ENCODE assay signal across 35 mouse cellular contexts in genomic region chr6:32423124-32423523, GRCm38 (mm10).
"Had no signal": no experiment of that assay in that cellular context is flagged by ENCODE, and none has a peak within 500 bp of the region (broad histone marks: within the 10 kb centered on the region; RNA-seq: fewer than 3 reads in every experiment).

No protein-coding gene starts in this region.

- H3K4me1 ChIP-seq: hindbrain, embryonic 15.5 days; intestine, embryonic 15.5 days; kidney, embryonic 15.5 days had no signal

- H3K27ac ChIP-seq: heart, embryonic 10.5 days; heart, embryonic 13.5 days; heart, embryonic 15.5 days; hindbrain, embryonic 10.5 days; hindbrain, embryonic 12.5 days; hindbrain, embryonic 13.5 days; hindbrain, embryonic 14.5 days; hindbrain, embryonic 15.5 days; hindbrain, postnatal 0 days; intestine, embryonic 15.5 days; kidney, embryonic 15.5 days; kidney, postnatal 0 days; layer of hippocampus, adult 2 months; left cerebral cortex, adult 2 months had no signal

- ATAC-seq: hindbrain, embryonic 16.5 days; hindbrain, postnatal 0 days; inflammation-experienced regulatory T-cells, adult 6 months; intestine, embryonic 15.5 days; intestine, embryonic 16.5 days; intestine, postnatal 0 days had no signal

- H3K4me3 ChIP-seq: heart, embryonic 10.5 days; heart, embryonic 12.5 days; heart, embryonic 13.5 days; heart, embryonic 15.5 days; hindbrain, embryonic 10.5 days; hindbrain, embryonic 12.5 days; hindbrain, embryonic 13.5 days; hindbrain, embryonic 15.5 days; intestine, embryonic 15.5 days; kidney, embryonic 15.5 days; layer of hippocampus, adult 2 months; left cerebral cortex, adult 2 months had no signal

- H3K27me3 ChIP-seq: heart, embryonic 12.5 days; heart, embryonic 13.5 days; heart, embryonic 15.5 days; hindbrain, embryonic 12.5 days; hindbrain, embryonic 13.5 days; hindbrain, embryonic 15.5 days; intestine, embryonic 15.5 days; kidney, embryonic 15.5 days had no signal

- H3K36me3 ChIP-seq: heart, embryonic 10.5 days; heart, embryonic 12.5 days; heart, embryonic 13.5 days; heart, embryonic 15.5 days; hindbrain, embryonic 10.5 days; hindbrain, embryonic 12.5 days; hindbrain, embryonic 13.5 days; hindbrain, embryonic 15.5 days; intestine, embryonic 15.5 days; kidney, embryonic 15.5 days had no signal

- DNase-seq: heart, postnatal 10 days; heart, postnatal 14 days; heart, postnatal 36 days; heart, postnatal 4 days; kidney, adult 11 months; kidney, adult 18-20 months; kidney, adult 2 months; kidney, adult 8-10 months; kidney, adult 9 months; kidney, postnatal 10 days; kidney, postnatal 14 days; kidney, postnatal 25 days; kidney, postnatal 36 days; kidney, postnatal 4 days; layer of hippocampus, postnatal 36 days had no signal

- H3K4me2 ChIP-seq: heart, embryonic 11.5 days; heart, embryonic 12.5 days; heart, embryonic 13.5 days; heart, embryonic 15.5 days; hindbrain, embryonic 12.5 days; hindbrain, embryonic 13.5 days; hindbrain, embryonic 14.5 days; hindbrain, embryonic 15.5 days; intestine, embryonic 15.5 days; kidney, embryonic 15.5 days had no signal

- H3K9ac ChIP-seq: heart, embryonic 12.5 days; heart, embryonic 13.5 days; heart, embryonic 15.5 days; hindbrain, embryonic 12.5 days; hindbrain, embryonic 13.5 days; hindbrain, embryonic 14.5 days; hindbrain, embryonic 15.5 days; intestine, embryonic 15.5 days; kidney, embryonic 15.5 days had no signal

- H3K9me3 ChIP-seq: heart, embryonic 10.5 days; heart, embryonic 12.5 days; heart, embryonic 13.5 days; heart, embryonic 15.5 days; hindbrain, embryonic 10.5 days; hindbrain, embryonic 12.5 days; hindbrain, embryonic 13.5 days; hindbrain, embryonic 15.5 days; intestine, embryonic 15.5 days; kidney, embryonic 15.5 days had no signal
